Mouse (Mus musculus) cortical plate, adult 2 months (tissue): ENCODE results near the gene Pros1.

Source experiments
- CTCF ChIP-seq: fragments of 200-500 bp; IDR thresholded peaks from 2 replicates; pipeline ENCODE4 v1.5.1; 2011; ENCODE audit warnings: mild to moderate bottlenecking, control low read depth, low read length; ENCODE audit not compliant: insufficient read depth; ENCODE audit errors: extremely low read depth
- POLR2A ChIP-seq: fragments of 200-500 bp; IDR thresholded peaks from 2 replicates; pipeline ENCODE4 v1.6.1; 2011; ENCODE audit warnings: mild to moderate bottlenecking, low read length, control low read depth; ENCODE audit not compliant: insufficient read depth; ENCODE audit errors: extremely low read depth

DNA sequence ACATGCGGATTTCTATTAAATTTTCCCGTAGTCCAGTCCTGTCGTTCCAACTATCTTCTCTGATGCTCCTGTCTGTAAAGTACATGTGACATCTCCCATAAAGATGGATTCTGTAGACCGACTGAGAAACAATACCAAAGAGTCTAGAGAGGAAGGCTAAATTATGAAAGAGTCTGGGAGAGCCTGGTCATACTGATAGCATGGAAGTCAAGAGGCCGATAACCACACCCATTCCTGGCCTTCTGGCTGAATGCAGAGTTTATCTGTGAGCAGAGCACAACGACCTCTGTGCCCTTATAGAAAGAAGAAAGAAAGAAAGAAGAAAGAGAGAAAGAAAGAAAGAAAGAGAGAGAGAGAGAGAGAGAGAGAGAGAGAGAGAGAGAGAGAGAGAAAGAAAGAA, 77.2 kb downstream of the Pros1 start:
- TF ChIP-seq CTCF (no peak), POLR2A (no peak)
